Mouse (Mus musculus): ENCODE measurements around the gene Lrp10. TPM values are rescaled to one million over a fixed set of nuclear protein-coding genes. Genes with fewer than 3 reads are reported as not detected.

Lrp10 gene
- polyA plus RNA-seq (2017; shearing (Covaris generic)): 10 to 100 TPM; 59.9 to 60.2 TPM

- peak; percentile 76 for ATAC-seq
Observed at GRCm38 (mm10) chr14:54463959-54464292, at the start of gene Lrp10. TSS of gene Lrp10 (plus strand) at chr14:54464137.

GRCm38 (mm10) chr14:54415241-54416020 lies 48.5 kb upstream of the Lrp10 start:
- ATAC-seq: no peak

GRCm38 (mm10) chr14:54416229-54416775 lies 47.6 kb upstream of the Lrp10 start:
- ATAC-seq: no peak

- ATAC-seq: no peak
Observed at GRCm38 (mm10) chr14:54416830-54417229, 47.1 kb upstream of the Lrp10 start.

- ATAC-seq: no peak
Observed at GRCm38 (mm10) chr14:54417623-54418081, 46.3 kb upstream of the Lrp10 start, which contains the start of gene Slc7a7. TSS of gene Slc7a7 (minus strand) at chr14:54417780.

GRCm38 (mm10) chr14:54421014-54421413 lies 42.9 kb upstream of the Lrp10 start:
- ATAC-seq: no peak

GRCm38 (mm10) chr14:54423406-54423805 lies 40.5 kb upstream of the Lrp10 start:
- ATAC-seq: no peak

- ATAC-seq: no peak
Observed at GRCm38 (mm10) chr14:54424634-54425033, 39.3 kb upstream of the Lrp10 start.

- no peak for ATAC-seq
Observed at GRCm38 (mm10) chr14:54425540-54425939, 38.4 kb upstream of the Lrp10 start.

- ATAC-seq: peak; percentile 18
Observed at GRCm38 (mm10) chr14:54426003-54426688, 37.8 kb upstream of the Lrp10 start.

- ATAC-seq: peak; percentile 78
Observed at GRCm38 (mm10) chr14:54426689-54427398, 37.1 kb upstream of the Lrp10 start, which contains the start of gene Mrpl52. TSS of gene Mrpl52 (plus strand) at chr14:54426909.

GRCm38 (mm10) chr14:54427696-54428095 lies 36.2 kb upstream of the Lrp10 start:
- no peak for ATAC-seq

GRCm38 (mm10) chr14:54428421-54428820 lies 35.5 kb upstream of the Lrp10 start:
- no peak for ATAC-seq

GRCm38 (mm10) chr14:54429332-54430093 lies 34.4 kb upstream of the Lrp10 start:
- ATAC-seq: no peak

GRCm38 (mm10) chr14:54430406-54431145 lies 33.4 kb upstream of the Lrp10 start:
- no peak for ATAC-seq

- no peak for ATAC-seq
Observed at GRCm38 (mm10) chr14:54431334-54432077, 32.4 kb upstream of the Lrp10 start, which contains the start of gene Mmp14. TSS of gene Mmp14 (plus strand) at chr14:54431612.

- no peak for ATAC-seq
Observed at GRCm38 (mm10) chr14:54432078-54432836, 31.7 kb upstream of the Lrp10 start.

GRCm38 (mm10) chr14:54432837-54433830 lies 30.8 kb upstream of the Lrp10 start:
- no peak for ATAC-seq

All from CD4-positive, CD25-positive, alpha-beta regulatory T cell, adult 4 months (primary cell).